Mouse (Mus musculus): ENCODE results near the gene Angptl8. TPM values are rescaled to one million over a fixed set of nuclear protein-coding genes. Genes with fewer than 3 reads are reported as not detected.
"Not testable (repeated sequence)": the region's sequence is repeated elsewhere in the genome, so short reads cannot be mapped to it uniquely, and the experiment has no call there.

Gene Angptl8
- polyA plus RNA-seq, 1 experiment from 2014 or later, result 0.83 TPM

- no peaks in the 10 kb centered on the region for H3K27me3 ChIP-seq (ENCODE audit: low read depth, poor library complexity, severe bottlenecking)
- peaks cover 6% of the 10 kb centered on the region; the same call in 1 of the 2 replicates for H3K9me3 ChIP-seq (replicated peaks)
- H3K36me3 ChIP-seq, result no peaks in the 10 kb centered on the region
- H3K27ac ChIP-seq (replicated peaks), result no peak overlapping the region
- H3K4me3 ChIP-seq, result no peak overlapping the region
- DNase-seq (ENCODE audit: low spot score), result no peak
- H3K4me1 ChIP-seq, result peaks cover 8% of the 10 kb centered on the region
- WGBS, result 85% methylated on average over 2 of the region's 2 CpGs
These were observed 22.2 kb downstream of the Angptl8 start for GRCm38 (mm10) chr9:21857501-21857900.

DNA sequence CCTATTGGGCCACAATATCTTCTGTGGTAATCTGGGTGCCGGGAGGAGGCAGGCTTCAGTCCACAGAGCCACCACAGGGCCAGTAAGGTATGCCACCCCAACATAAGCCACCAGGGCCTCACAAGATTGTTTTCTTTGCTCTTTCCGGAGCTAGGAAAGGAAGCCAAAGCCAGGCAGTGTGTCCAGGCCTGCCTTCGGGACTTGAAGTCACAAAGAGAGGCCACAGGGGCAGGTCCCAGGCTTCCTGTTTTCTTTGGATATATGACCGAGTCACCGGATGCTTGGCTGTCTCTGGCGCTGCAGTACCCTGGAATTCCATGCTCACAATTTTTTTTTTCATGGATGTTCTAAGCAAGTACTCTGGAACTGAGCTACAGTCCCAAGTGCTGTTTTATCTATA is 22.8 kb downstream of the Angptl8 start:
- WGBS, result 72% methylated on average over 6 of the region's 6 CpGs
- H3K27me3 ChIP-seq (ENCODE audit: low read depth, poor library complexity, severe bottlenecking), result no peaks in the 10 kb centered on the region
- 0 out of 2 replicates have a peak, but pooled peaks cover 4% of the 10 kb centered on the region for H3K4me1 ChIP-seq
- no peaks in the 10 kb centered on the region for H3K36me3 ChIP-seq
- H3K9me3 ChIP-seq (replicated peaks), result peaks cover 6% of the 10 kb centered on the region; the same call in 1 of the 2 replicates
- DNase-seq (ENCODE audit: low spot score), result no peak
- H3K4me3 ChIP-seq, result no peak overlapping the region
- no peak overlapping the region for H3K27ac ChIP-seq (replicated peaks)

DNA sequence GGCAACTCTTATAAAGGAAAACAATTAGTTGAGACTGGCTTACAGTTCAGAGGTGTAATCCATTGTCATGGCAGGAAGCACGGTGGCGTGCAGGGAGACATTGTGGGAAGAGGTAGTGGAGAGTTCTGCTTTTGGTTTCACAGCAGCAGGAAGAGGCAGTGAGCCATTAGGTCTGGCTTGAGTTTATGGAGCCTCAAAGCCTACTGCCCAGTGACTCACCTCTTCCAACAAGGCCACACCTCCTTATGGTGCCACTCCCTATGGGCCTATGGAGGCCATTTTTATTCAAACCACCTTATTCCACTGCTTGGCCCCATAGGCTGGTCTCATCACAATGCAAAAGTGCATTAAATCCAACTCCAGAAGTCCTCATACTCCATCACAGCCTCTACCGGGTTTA is 24.3 kb downstream of the Angptl8 start:
- Histone ChIP-seq H3K4me1 (0 out of 2 replicates have a peak, but pooled peaks cover 4% of the 10 kb centered on the region), H3K27me3 (ENCODE audit: low read depth, poor library complexity, severe bottlenecking) (no peaks in the 10 kb centered on the region), H3K9me3 (replicated peaks) (peaks cover 6% of the 10 kb centered on the region; the same call in 1 of the 2 replicates), H3K27ac (replicated peaks) (no peak overlapping the region), H3K36me3 (no peaks in the 10 kb centered on the region), H3K4me3 (no peak overlapping the region)
- no peak for DNase-seq (ENCODE audit: low spot score)
- WGBS, result 92% methylated on average over 3 of the region's 3 CpGs

GRCm38 (mm10) chr9:21860349-21860748 is 25.0 kb downstream of the Angptl8 start:
- WGBS, result 75% methylated on average over 6 of the region's 6 CpGs

DNA sequence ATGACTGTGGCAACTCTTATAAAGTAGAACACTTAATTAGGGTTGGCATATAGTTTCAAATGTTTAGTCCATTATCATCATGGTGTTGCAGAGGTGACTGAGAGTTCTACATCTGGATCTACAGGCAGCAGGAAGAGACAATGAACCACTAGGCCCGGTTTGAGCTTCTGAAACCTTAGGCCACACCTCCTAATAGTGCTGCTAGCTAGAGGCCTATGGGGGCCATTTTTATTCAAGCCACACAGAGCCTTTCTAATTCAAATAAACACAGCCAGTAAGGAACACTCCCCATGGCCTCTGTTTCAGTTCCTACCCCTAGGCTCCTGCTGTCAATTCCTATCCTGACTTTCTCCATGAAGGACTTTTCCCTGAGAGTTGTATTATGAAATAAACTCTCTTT is 26.9 kb downstream of the Angptl8 start:
- H3K9me3 ChIP-seq (replicated peaks), result peaks cover 6% of the 10 kb centered on the region; the same call in 1 of the 2 replicates
- H3K27ac ChIP-seq (replicated peaks), result no peak overlapping the region
- 80% methylated on average over 1 of the region's 1 CpGs for WGBS
- no peaks in the 10 kb centered on the region for H3K36me3 ChIP-seq
- no peaks in the 10 kb centered on the region for H3K4me1 ChIP-seq
- no peak overlapping the region for H3K4me3 ChIP-seq
- no peak for DNase-seq (ENCODE audit: low spot score)
- no peaks in the 10 kb centered on the region for H3K27me3 ChIP-seq (ENCODE audit: low read depth, poor library complexity, severe bottlenecking)

More at GRCm38 (mm10) chr9:21860349-21860748, 25.0 kb downstream of the Angptl8 start:
- not testable (repeated sequence) for H3K4me3 ChIP-seq; H3K27me3 ChIP-seq (ENCODE audit: low read depth, poor library complexity, severe bottlenecking); H3K9me3 ChIP-seq (replicated peaks); H3K4me1 ChIP-seq; H3K27ac ChIP-seq (replicated peaks); H3K36me3 ChIP-seq; DNase-seq (ENCODE audit: low spot score)

GRCm38 (mm10) chr9:21865673-21866398 is 30.5 kb downstream of the Angptl8 start:
- no peak overlapping the region for H3K4me3 ChIP-seq
- no peak for DNase-seq (ENCODE audit: low spot score)
- H3K36me3 ChIP-seq, result no peaks in the 10 kb centered on the region
- H3K27me3 ChIP-seq (ENCODE audit: low read depth, poor library complexity, severe bottlenecking), result no peaks in the 10 kb centered on the region
- H3K9me3 ChIP-seq (replicated peaks), result peaks cover 6% of the 10 kb centered on the region; the same call in 1 of the 2 replicates
- no peak overlapping the region for H3K27ac ChIP-seq (replicated peaks)
- WGBS, result 70% methylated on average over 5 of the region's 5 CpGs
- H3K4me1 ChIP-seq, result 0 out of 2 replicates have a peak, but pooled peaks cover 1% of the 10 kb centered on the region

DNA sequence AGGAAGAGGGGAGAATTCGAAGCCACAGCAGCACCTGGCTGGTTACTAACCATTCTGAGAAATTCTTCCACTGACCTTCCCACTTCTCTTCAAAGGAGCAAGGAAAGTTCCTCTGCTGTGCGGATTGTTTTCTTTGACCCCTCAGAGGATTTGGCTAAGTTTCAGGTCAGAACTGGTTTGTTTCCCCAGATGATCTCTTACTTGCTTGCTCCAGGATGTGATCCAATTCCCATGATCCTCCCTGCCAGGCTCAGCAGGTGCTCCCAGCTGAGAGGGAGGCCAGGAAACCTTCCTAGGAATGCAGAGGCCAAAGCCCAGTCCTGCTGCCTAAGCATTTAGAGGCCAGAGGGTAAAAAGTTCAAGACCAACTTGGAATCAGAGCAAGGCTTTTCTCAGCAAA is 31.3 kb downstream of the Angptl8 start:
- no peaks in the 10 kb centered on the region for H3K27me3 ChIP-seq (ENCODE audit: low read depth, poor library complexity, severe bottlenecking)
- H3K27ac ChIP-seq (replicated peaks), result no peak overlapping the region
- 68% methylated on average over 2 of the region's 2 CpGs for WGBS
- DNase-seq (ENCODE audit: low spot score), result no peak
- no peak overlapping the region for H3K4me3 ChIP-seq
- H3K9me3 ChIP-seq (replicated peaks), result peaks cover 6% of the 10 kb centered on the region; the same call in 1 of the 2 replicates
- H3K36me3 ChIP-seq, result no peaks in the 10 kb centered on the region
- 0 out of 2 replicates have a peak, but pooled peaks cover 2% of the 10 kb centered on the region for H3K4me1 ChIP-seq

GRCm38 (mm10) chr9:21867726-21868125 is 32.4 kb downstream of the Angptl8 start:
- DNase-seq (ENCODE audit: low spot score), result no peak
- H3K9me3 ChIP-seq (replicated peaks), result no peaks in the 10 kb centered on the region
- WGBS, result 82% methylated on average over 3 of the region's 3 CpGs
- H3K27ac ChIP-seq (replicated peaks), result no peak overlapping the region
- no peaks in the 10 kb centered on the region for H3K27me3 ChIP-seq (ENCODE audit: low read depth, poor library complexity, severe bottlenecking)
- no peaks in the 10 kb centered on the region for H3K36me3 ChIP-seq
- 0 out of 2 replicates have a peak, but pooled peaks cover 2% of the 10 kb centered on the region for H3K4me1 ChIP-seq
- H3K4me3 ChIP-seq, result no peak overlapping the region

GRCm38 (mm10) chr9:21869290-21869689 is 34.0 kb downstream of the Angptl8 start:
- H3K27me3 ChIP-seq (ENCODE audit: low read depth, poor library complexity, severe bottlenecking); H3K27ac ChIP-seq (replicated peaks); H3K36me3 ChIP-seq; H3K4me3 ChIP-seq; H3K4me1 ChIP-seq; H3K9me3 ChIP-seq (replicated peaks); DNase-seq (ENCODE audit: low spot score): not testable (repeated sequence)
- 55% methylated on average over 7 of the region's 7 CpGs for WGBS

GRCm38 (mm10) chr9:21870879-21871524 is 35.7 kb downstream of the Angptl8 start:
- Histone ChIP-seq H3K27ac (replicated peaks) (no peak overlapping the region), H3K36me3 (no peaks in the 10 kb centered on the region), H3K9me3 (replicated peaks) (no peaks in the 10 kb centered on the region), H3K4me3 (peak overlapping the region; percentile 32; the same call in 1 of the 2 replicates), H3K27me3 (ENCODE audit: low read depth, poor library complexity, severe bottlenecking) (no peaks in the 10 kb centered on the region), H3K4me1 (0 out of 2 replicates have a peak, but pooled peaks cover 2% of the 10 kb centered on the region)
- 20% methylated on average over 20 of the region's 20 CpGs for WGBS
- DNase-seq (ENCODE audit: low spot score), result peak; percentile 52

DNA sequence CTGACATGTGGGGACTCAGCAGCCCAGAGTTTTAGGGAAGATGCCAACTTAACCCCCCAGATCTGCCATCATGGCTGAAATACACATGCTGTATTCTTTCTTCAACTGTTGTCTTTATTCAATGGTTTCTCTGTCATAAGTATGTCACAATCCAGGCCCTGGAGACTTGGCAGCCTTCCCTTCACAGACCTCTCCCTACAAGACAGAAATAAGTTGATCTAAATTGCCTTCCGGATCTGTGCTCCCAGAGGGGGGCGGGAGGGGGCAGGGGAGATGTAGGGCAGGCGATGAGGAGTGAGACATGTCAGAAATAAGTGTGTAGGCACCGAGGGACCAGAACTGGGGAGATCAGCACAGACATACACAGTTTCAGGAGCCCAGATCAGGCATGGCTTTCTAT is 36.9 kb downstream of the Angptl8 start:
- Histone ChIP-seq H3K4me1 (0 out of 2 replicates have a peak, but pooled peaks cover 2% of the 10 kb centered on the region), H3K36me3 (no peaks in the 10 kb centered on the region), H3K27me3 (ENCODE audit: low read depth, poor library complexity, severe bottlenecking) (no peaks in the 10 kb centered on the region), H3K4me3 (no peak overlapping the region), H3K27ac (replicated peaks) (no peak overlapping the region), H3K9me3 (replicated peaks) (no peaks in the 10 kb centered on the region; the same call in 1 of the 2 replicates)
- DNase-seq (ENCODE audit: low spot score), result no peak
- WGBS, result 63% methylated on average over 4 of the region's 4 CpGs

- Histone ChIP-seq H3K27me3 (ENCODE audit: low read depth, poor library complexity, severe bottlenecking) (no peaks in the 10 kb centered on the region), H3K36me3 (no peaks in the 10 kb centered on the region), H3K9me3 (replicated peaks) (peaks cover 5% of the 10 kb centered on the region; the same call in 1 of the 2 replicates), H3K4me1 (no peaks in the 10 kb centered on the region), H3K4me3 (no peak overlapping the region), H3K27ac (replicated peaks) (no peak overlapping the region)
- DNase-seq (ENCODE audit: low spot score), result no peak
- 66% methylated on average over 3 of the region's 3 CpGs for WGBS
These were observed 41.3 kb downstream of the Angptl8 start for GRCm38 (mm10) chr9:21876601-21877000.
